Mouse (Mus musculus): Measurements from ENCODE around the gene Pfdn6. TPM values are rescaled to one million over a fixed set of nuclear protein-coding genes. Genes with fewer than 3 reads are reported as not detected.
"Not testable (repeated sequence)": the region's sequence is repeated elsewhere in the genome, so short reads cannot be mapped to it uniquely, and the experiment has no call there.

Gene Pfdn6
- total RNA-seq (2014; rRNA removed), result 25.2 and 43.1 TPM in 2 replicates
- polyA plus RNA-seq (2015; fragmentation: Nextera tagmentation; extraction: Ambion mirVana), result 168 and 195 TPM in 2 replicates

DNA sequence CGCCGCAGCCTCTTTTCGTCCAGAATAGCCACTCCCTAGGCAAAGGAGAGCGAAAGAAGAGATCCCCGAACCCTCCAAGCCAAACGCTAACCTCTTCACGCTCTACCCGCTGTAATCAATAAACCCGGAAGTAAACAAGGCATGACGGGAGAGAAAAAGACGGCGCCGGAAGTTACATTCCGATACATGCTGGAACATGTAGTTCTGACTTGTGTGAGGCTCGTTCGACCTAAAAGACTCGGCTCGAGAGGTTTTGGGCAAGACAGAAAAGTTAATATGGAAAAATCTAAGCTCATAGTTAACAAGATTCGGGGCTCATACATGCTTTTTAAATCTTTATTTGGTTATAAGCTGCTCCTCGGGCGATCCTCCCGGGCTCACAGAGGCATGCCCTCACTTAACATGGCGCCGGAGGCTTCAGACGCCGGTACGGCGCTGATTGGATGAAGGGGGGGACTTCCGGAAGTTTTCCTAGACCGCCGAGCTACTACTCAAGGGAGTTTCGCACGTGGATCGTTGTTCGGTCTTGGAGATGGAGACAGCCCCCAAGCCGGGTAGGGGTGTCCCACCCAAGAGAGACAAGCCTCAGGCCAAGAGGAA lies at the start of gene Pfdn6, which contains the start of gene Wdr46:
Gene Pfdn6, minus strand, starts transcription at position 138 of the 600 bp plus-strand sequence.
Gene Wdr46, plus strand, starts transcription at position 455 of the 600 bp plus-strand sequence.
- Histone ChIP-seq H3K4me3 (ENCODE audit: low read length) (peak within 1 kb of the TSS; percentile 82), H3K4me1 (ENCODE audit: insufficient read depth, low read length) (peaks cover 15% of the 10 kb centered on the region), H3K9ac (replicated peaks; ENCODE audit: low read length) (peak within 1 kb of the TSS; percentile 77), H3K9me3 (ENCODE audit: low read length) (no peaks in the 10 kb centered on the region), H3K27ac (peak within 1 kb of the TSS; percentile 45; the same call in 1 of the 2 replicates), H3K4me2 (ENCODE audit: low read depth, low read length) (peak within 1 kb of the TSS; percentile 96), H3K27me3 (ENCODE audit: insufficient read depth, low read length) (no peaks in the 10 kb centered on the region), H3K36me3 (ENCODE audit: insufficient read depth, low read length) (peaks cover 18% of the 10 kb centered on the region)
- ATAC-seq, result peak; percentile 91
- TF ChIP-seq CTCF (IDR thresholded peaks at IDR 0.05; ENCODE audit: low read depth), result no peak
- WGBS, result under 1% methylated on average over 36 of the region's 36 CpGs
- DNase-seq (ENCODE audit: low spot score), result peak; percentile 94

DNA sequence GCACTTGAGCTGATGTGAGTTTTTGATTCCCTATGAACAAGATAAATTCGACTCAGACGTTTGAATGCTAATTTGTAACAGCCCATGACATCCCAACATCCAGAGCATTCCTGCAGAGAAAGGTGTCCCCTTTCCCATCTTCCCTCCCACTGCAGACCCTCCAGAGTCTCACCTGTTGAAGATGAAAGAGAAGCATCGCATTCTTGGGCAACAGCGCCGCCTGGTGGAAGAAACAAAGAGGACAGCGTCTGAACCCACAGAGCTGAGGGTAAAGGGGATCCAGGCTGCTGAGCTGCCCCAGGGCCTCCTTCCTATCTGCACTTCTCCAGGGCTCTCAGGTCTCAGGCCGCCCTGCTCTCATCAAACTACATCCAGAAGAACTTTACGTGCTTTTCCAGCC lies 42.0 kb upstream of the Pfdn6 start:
- H3K27me3 ChIP-seq (ENCODE audit: insufficient read depth, low read length), result peaks cover 21% of the 10 kb centered on the region
- peak; percentile 92 for TF ChIP-seq CTCF (IDR thresholded peaks at IDR 0.05; ENCODE audit: low read depth)
- H3K36me3 ChIP-seq (ENCODE audit: insufficient read depth, low read length); ATAC-seq; H3K9me3 ChIP-seq (ENCODE audit: low read length); H3K9ac ChIP-seq (replicated peaks; ENCODE audit: low read length); H3K4me1 ChIP-seq (ENCODE audit: insufficient read depth, low read length); H3K4me3 ChIP-seq (ENCODE audit: low read length): not testable (repeated sequence)
- DNase-seq (ENCODE audit: low spot score), result peak; percentile 72
- peak overlapping the region; percentile 94; the same call in 1 of the 2 replicates for H3K27ac ChIP-seq
- whole genome bisulfite sequencing, result 16% methylated on average over 8 of the region's 8 CpGs
- peak overlapping the region; percentile 58; the same call in 1 of the 2 replicates for H3K4me2 ChIP-seq (ENCODE audit: low read depth, low read length)

GRCm38 (mm10) chr17:33981192-33981909 lies 41.2 kb upstream of the Pfdn6 start:
- peak overlapping the region; percentile 94 for H3K27ac ChIP-seq
- DNase-seq (ENCODE audit: low spot score), result peak; percentile 98
- H3K9me3 ChIP-seq (ENCODE audit: low read length); H3K36me3 ChIP-seq (ENCODE audit: insufficient read depth, low read length); H3K4me1 ChIP-seq (ENCODE audit: insufficient read depth, low read length): not testable (repeated sequence)
- ATAC-seq, result peak; percentile 96
- H3K4me3 ChIP-seq (ENCODE audit: low read length), result peak overlapping the region; percentile 44
- peak; percentile 76 for TF ChIP-seq CTCF (IDR thresholded peaks at IDR 0.05; ENCODE audit: low read depth)
- peak overlapping the region; percentile 43 for H3K9ac ChIP-seq (replicated peaks; ENCODE audit: low read length)
- peaks cover 24% of the 10 kb centered on the region for H3K27me3 ChIP-seq (ENCODE audit: insufficient read depth, low read length)
- under 1% methylated on average over 27 of the region's 27 CpGs for WGBS
- peak overlapping the region; percentile 58 for H3K4me2 ChIP-seq (ENCODE audit: low read depth, low read length)

- H3K27me3 ChIP-seq (ENCODE audit: insufficient read depth, low read length), result peaks cover 26% of the 10 kb centered on the region
- no peak overlapping the region for H3K9ac ChIP-seq (replicated peaks; ENCODE audit: low read length)
- no peak overlapping the region for H3K4me2 ChIP-seq (ENCODE audit: low read depth, low read length)
- no peaks in the 10 kb centered on the region for H3K4me1 ChIP-seq (ENCODE audit: insufficient read depth, low read length)
- 79% methylated on average over 19 of the region's 19 CpGs for WGBS
- H3K27ac ChIP-seq, result peak overlapping the region; percentile 69
- H3K9me3 ChIP-seq (ENCODE audit: low read length), result no peaks in the 10 kb centered on the region
- H3K4me3 ChIP-seq (ENCODE audit: low read length), result no peak overlapping the region
- ATAC-seq (no peak), DNase-seq (ENCODE audit: low spot score) (peak; percentile 20)
- TF ChIP-seq CTCF (IDR thresholded peaks at IDR 0.05; ENCODE audit: low read depth), result no peak
- H3K36me3 ChIP-seq (ENCODE audit: insufficient read depth, low read length), result no peaks in the 10 kb centered on the region
Measured at GRCm38 (mm10) chr17:33980181-33981035, 40.3 kb upstream of the Pfdn6 start.

DNA sequence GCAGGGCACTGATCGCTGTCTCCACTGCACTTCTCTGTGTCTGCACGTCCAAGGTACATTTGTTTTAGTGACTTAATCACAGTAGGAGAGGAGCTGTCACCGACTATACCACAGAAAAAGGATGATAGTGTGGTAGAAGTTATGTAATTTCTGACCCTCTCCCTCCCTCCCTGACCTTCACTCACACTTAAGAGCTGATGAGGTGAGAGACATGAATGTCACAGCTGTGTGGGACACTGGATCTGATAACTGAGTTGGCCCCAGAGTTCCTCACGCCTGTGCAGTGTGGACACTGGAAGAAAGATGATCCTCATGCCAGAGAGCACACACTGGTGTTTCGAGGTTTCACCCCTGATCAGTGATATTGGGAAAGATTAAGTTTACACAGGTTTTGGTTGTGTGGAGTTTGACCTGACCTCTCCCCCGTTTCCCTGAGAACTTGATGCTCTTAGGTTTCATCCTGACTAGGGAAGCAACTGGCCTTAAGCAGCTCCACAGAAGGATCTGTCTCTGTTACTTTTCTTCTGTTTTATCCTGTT lies 39.4 kb upstream of the Pfdn6 start:
- H3K4me2 ChIP-seq (ENCODE audit: low read depth, low read length), result no peak overlapping the region
- no peak for TF ChIP-seq CTCF (IDR thresholded peaks at IDR 0.05; ENCODE audit: low read depth)
- DNase-seq (ENCODE audit: low spot score) (no peak), ATAC-seq (no peak)
- H3K4me1 ChIP-seq (ENCODE audit: insufficient read depth, low read length), result no peaks in the 10 kb centered on the region
- no peak overlapping the region for H3K4me3 ChIP-seq (ENCODE audit: low read length)
- peaks cover 26% of the 10 kb centered on the region for H3K27me3 ChIP-seq (ENCODE audit: insufficient read depth, low read length)
- no peak overlapping the region for H3K9ac ChIP-seq (replicated peaks; ENCODE audit: low read length)
- H3K27ac ChIP-seq, result no peak overlapping the region
- 76% methylated on average over 6 of the region's 6 CpGs for WGBS
- H3K36me3 ChIP-seq (ENCODE audit: insufficient read depth, low read length), result no peaks in the 10 kb centered on the region
- no peaks in the 10 kb centered on the region for H3K9me3 ChIP-seq (ENCODE audit: low read length)

DNA sequence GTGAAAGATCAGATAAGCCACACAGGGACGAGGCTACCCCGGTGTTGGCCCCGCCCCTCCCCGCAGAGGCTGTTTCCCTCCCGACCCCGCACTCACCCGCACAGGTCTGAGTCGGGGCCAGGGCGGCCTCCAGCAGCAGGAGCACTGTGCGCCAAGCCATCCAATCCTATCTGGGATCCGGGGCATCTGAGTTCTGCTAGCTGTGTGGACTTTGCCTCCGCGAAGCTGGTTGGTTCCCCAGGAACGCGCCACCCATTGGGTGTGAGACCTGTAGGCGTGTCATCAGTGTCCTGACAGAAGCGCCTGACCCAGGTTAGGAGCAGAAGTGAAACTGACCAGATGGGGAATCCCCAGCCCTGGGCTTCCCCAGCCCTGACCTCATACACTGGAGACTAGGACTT lies 38.5 kb upstream of the Pfdn6 start:
- H3K4me3 ChIP-seq (ENCODE audit: low read length), result peak overlapping the region; percentile 38
- no peaks in the 10 kb centered on the region for H3K9me3 ChIP-seq (ENCODE audit: low read length)
- no peak overlapping the region for H3K27ac ChIP-seq
- no peak overlapping the region; the same call in 1 of the 2 replicates for H3K9ac ChIP-seq (replicated peaks; ENCODE audit: low read length)
- 0 out of 2 replicates have a peak, but pooled peaks have one; percentile 7 for ATAC-seq
- peaks cover 26% of the 10 kb centered on the region for H3K27me3 ChIP-seq (ENCODE audit: insufficient read depth, low read length)
- DNase-seq (ENCODE audit: low spot score), result peak; percentile 21
- WGBS, result 1% methylated on average over 16 of the region's 17 CpGs
- peak overlapping the region; percentile 57 for H3K4me2 ChIP-seq (ENCODE audit: low read depth, low read length)
- no peaks in the 10 kb centered on the region for H3K4me1 ChIP-seq (ENCODE audit: insufficient read depth, low read length)
- no peaks in the 10 kb centered on the region for H3K36me3 ChIP-seq (ENCODE audit: insufficient read depth, low read length)
- TF ChIP-seq CTCF (IDR thresholded peaks at IDR 0.05; ENCODE audit: low read depth), result no peak

Measured in hindbrain, postnatal 0 days (tissue).